Mouse (Mus musculus) kidney, adult 2 months (tissue): ENCODE measurements around the gene Whamm. TPM values are rescaled to one million over a fixed set of nuclear protein-coding genes. Genes with fewer than 3 reads are reported as not detected.

ENCODE experiments used
- DNase-seq: peaks from one replicate; pipeline ENCODE4 v3.0.0; 2021
- H3K27ac ChIP-seq: fragments of 200-500 bp; 2 replicates; pipeline ENCODE4 v1.5.1; 2012; ENCODE audit warnings: low read depth, low read length, control low read depth, inconsistent platforms; ENCODE audit not compliant: insufficient read depth
- H3K27me3 ChIP-seq: fragments of 200-500 bp; replicated peaks from 2 replicates; pipeline ENCODE4 v1.6.1; 2012; ENCODE audit warnings: mild to moderate bottlenecking, moderate library complexity, low read length, inconsistent platforms; ENCODE audit not compliant: control insufficient read depth, insufficient read depth
- H3K36me3 ChIP-seq: fragments of 200-500 bp; 2 replicates; pipeline ENCODE4 v1.6.1; 2012; ENCODE audit warnings: mild to moderate bottlenecking, moderate library complexity, low read length, inconsistent platforms; ENCODE audit not compliant: control insufficient read depth, insufficient read depth
- H3K4me1 ChIP-seq: fragments of 200-500 bp; 2 replicates; pipeline ENCODE4 v1.6.1; 2011; ENCODE audit warnings: low read length; ENCODE audit not compliant: control insufficient read depth, insufficient read depth
- H3K4me3 ChIP-seq: fragments of 200-500 bp; 2 replicates; pipeline ENCODE4 v1.5.1; 2011; ENCODE audit warnings: mild to moderate bottlenecking, low read depth, low read length, control low read depth; ENCODE audit not compliant: insufficient read depth
- CTCF ChIP-seq: fragments of 200-500 bp; conservative IDR thresholded peaks from 2 replicates; pipeline ENCODE4 v1.5.1; 2011; ENCODE audit warnings: low read depth, mild to moderate bottlenecking, control low read depth, low read length, moderate library complexity, mixed read lengths; ENCODE audit not compliant: insufficient read depth, insufficient read length
- POLR2A ChIP-seq: fragments of 200-500 bp; IDR thresholded peaks from one replicate; pipeline ENCODE4 v1.6.1; 2011; ENCODE audit warnings: low read depth, low read length, control low read depth
- WGBS: fragments of 180-500 bp; shearing (Covaris S2); methylation state at CpG from one replicate; pipeline ENCODE4 v1.1.7; 2018; 5-methylcytosine and 5-hydroxymethylcytosine counted together
- polyA plus RNA-seq: library from polyadenylated mRNA; depleted of rRNA; stranded (reverse); fragments of >200 nt; gene quantifications from 2 replicates; pipeline ENCODE4 v1.2.3, GENCODE M21; 2012

The Whamm gene
- polyA plus RNA-seq, 1 experiment, result 14.1 TPM

- H3K36me3 ChIP-seq, result no peaks in the 10 kb centered on the region
- no peaks in the 10 kb centered on the region for H3K4me1 ChIP-seq
- H3K27me3 ChIP-seq, result no peaks in the 10 kb centered on the region
- DNase-seq, result no peak
- TF ChIP-seq CTCF, result no peak
- no peak for TF ChIP-seq POLR2A
- WGBS, result 89% methylated on average over 13 of the region's 13 CpGs
- no peak overlapping the region for H3K27ac ChIP-seq
- no peak overlapping the region for H3K4me3 ChIP-seq
These were observed 42.0 kb downstream of the Whamm start for GRCm38 (mm10) chr7:81612856-81613635.

- Histone ChIP-seq H3K27me3 (no peaks in the 10 kb centered on the region), H3K4me1 (no peaks in the 10 kb centered on the region), H3K27ac (no peak overlapping the region), H3K4me3 (no peak overlapping the region), H3K36me3 (no peaks in the 10 kb centered on the region)
- TF ChIP-seq POLR2A, result no peak
- no peak for TF ChIP-seq CTCF
- no peak for DNase-seq
- WGBS, result 67% methylated on average over 9 of the region's 9 CpGs
These were observed 44.0 kb downstream of the Whamm start for GRCm38 (mm10) chr7:81615031-81615430.

- H3K27ac ChIP-seq, result no peak overlapping the region
- DNase-seq, result no peak
- H3K27me3 ChIP-seq, result no peaks in the 10 kb centered on the region
- H3K4me1 ChIP-seq, result no peaks in the 10 kb centered on the region
- no peak overlapping the region for H3K4me3 ChIP-seq
- no peak for TF ChIP-seq POLR2A
- no peak for TF ChIP-seq CTCF
- H3K36me3 ChIP-seq, result no peaks in the 10 kb centered on the region
- WGBS, result 75% methylated on average over 4 of the region's 4 CpGs
These were observed 51.7 kb downstream of the Whamm start for GRCm38 (mm10) chr7:81622793-81623192.

GRCm38 (mm10) chr7:81623767-81624166 lies 52.7 kb downstream of the Whamm start:
- Histone ChIP-seq H3K27me3 (no peaks in the 10 kb centered on the region), H3K36me3 (no peaks in the 10 kb centered on the region), H3K4me3 (no peak overlapping the region), H3K4me1 (no peaks in the 10 kb centered on the region), H3K27ac (no peak overlapping the region)
- DNase-seq, result no peak
- TF ChIP-seq CTCF, result no peak
- TF ChIP-seq POLR2A, result no peak
- WGBS, result 87% methylated on average over 6 of the region's 6 CpGs

GRCm38 (mm10) chr7:81626460-81626859 lies 55.4 kb downstream of the Whamm start:
- Histone ChIP-seq H3K4me1 (no peaks in the 10 kb centered on the region), H3K4me3 (no peak overlapping the region), H3K36me3 (no peaks in the 10 kb centered on the region), H3K27me3 (no peaks in the 10 kb centered on the region), H3K27ac (no peak overlapping the region)
- DNase-seq, result peak; percentile 10
- peak; percentile 36; the same call in 1 of the 2 replicates for TF ChIP-seq CTCF
- no peak for TF ChIP-seq POLR2A
- 82% methylated on average over 2 of the region's 2 CpGs for WGBS

GRCm38 (mm10) chr7:81631261-81631660 lies 60.2 kb downstream of the Whamm start:
- no peak overlapping the region for H3K4me3 ChIP-seq
- no peak for DNase-seq
- H3K27ac ChIP-seq, result no peak overlapping the region
- 79% methylated on average over 8 of the region's 8 CpGs for WGBS
- no peaks in the 10 kb centered on the region for H3K4me1 ChIP-seq
- no peaks in the 10 kb centered on the region for H3K36me3 ChIP-seq
- no peaks in the 10 kb centered on the region for H3K27me3 ChIP-seq
- TF ChIP-seq CTCF (no peak), POLR2A (no peak)

GRCm38 (mm10) chr7:81632586-81632985 lies 61.5 kb downstream of the Whamm start:
- H3K27me3 ChIP-seq, result no peaks in the 10 kb centered on the region
- H3K36me3 ChIP-seq, result no peaks in the 10 kb centered on the region
- H3K4me3 ChIP-seq, result no peak overlapping the region
- TF ChIP-seq POLR2A (no peak), CTCF (no peak)
- H3K27ac ChIP-seq, result no peak overlapping the region
- DNase-seq, result no peak
- WGBS, result 79% methylated on average over 6 of the region's 6 CpGs
- no peaks in the 10 kb centered on the region for H3K4me1 ChIP-seq
